Mouse (Mus musculus): ENCODE measurements at regions not wholly inside any gene's neighbourhood (a gene's known extent, or its start where the extent isn't known, plus 50 kb on each side); places are given as distances from the start of the nearest gene placed in this dataset.

DNA sequence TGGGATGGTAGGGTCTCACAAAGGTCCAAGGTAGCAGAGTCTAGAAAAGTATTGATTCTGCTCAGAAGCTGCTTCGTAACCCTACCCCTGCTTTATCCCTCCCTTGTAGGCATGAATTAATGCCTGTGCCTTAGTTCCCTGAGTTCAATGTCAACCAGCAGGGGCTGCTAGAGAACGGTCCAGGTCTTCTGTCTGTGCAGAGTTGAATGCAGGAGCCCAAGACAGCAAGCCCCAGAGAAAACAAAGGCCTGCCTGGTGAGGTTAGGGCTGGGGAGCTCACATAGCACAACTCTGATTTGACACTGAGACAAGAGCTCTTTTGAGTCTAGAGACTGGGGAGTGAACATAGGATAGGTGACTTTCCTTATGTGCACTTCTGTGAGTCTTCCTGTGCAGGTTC is 56.6 kb downstream of the Olig3 start:
- peak; percentile 9 for DNase-seq

DNA sequence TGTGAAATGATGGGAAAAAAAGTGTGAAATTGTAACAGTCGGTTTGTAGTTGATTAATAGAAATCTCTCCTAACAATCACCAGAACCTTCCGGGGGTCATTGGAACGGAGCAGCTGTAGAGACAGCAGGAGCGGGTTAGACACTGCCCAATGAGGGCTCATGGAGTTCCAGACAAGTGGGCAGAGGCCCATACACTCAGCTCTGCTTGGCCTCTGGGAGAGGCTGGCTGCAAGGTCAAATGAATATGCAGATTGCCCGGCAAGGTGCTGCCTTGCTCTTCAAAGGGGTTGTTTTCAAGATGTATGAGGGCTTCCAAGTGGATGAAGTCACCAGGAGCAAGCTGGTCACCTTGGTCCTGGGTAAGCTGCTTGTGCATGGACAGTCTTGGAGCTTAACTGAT is 57.6 kb downstream of the Olig3 start:
- DNase-seq = no peak

DNA sequence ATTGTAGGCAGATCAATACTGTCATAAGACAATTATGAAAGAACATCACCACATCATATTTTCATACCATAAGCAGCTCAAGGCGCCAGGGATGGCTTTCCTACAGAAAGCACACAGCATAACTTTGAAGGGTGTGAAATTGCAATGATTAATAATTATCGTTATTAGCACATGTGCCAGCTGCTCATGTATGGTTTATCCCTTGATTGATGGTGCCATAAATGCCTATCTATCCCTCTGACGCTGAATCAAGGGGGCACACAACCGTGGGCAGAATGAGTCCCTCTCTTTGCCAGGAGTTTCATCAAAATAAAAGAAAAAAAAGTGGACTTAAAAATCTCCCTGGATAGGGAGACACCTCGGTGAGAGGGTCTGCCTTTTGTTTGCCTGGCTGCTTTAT is 58.5 kb downstream of the Olig3 start:
- DNase-seq = no peak

DNA sequence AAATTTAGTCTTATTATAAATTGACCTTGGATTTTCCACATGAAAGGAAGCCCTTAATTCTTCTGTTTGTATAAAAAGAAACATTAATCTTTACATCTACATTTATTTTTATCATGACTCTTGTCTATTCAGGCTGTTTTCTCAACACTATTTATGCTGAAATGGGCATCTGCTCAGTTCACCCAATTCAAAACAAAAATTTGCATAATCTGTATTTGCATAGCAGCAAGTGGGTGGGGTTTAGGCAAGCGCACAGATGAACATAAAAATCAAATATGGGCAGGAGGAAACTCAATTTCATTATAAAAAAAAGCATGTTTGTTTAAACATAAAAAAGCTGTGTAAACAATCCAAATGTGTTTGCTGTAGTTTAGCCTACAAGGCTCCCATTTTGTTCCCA is 67.7 kb downstream of the Olig3 start:
- no peak for DNase-seq

DNA sequence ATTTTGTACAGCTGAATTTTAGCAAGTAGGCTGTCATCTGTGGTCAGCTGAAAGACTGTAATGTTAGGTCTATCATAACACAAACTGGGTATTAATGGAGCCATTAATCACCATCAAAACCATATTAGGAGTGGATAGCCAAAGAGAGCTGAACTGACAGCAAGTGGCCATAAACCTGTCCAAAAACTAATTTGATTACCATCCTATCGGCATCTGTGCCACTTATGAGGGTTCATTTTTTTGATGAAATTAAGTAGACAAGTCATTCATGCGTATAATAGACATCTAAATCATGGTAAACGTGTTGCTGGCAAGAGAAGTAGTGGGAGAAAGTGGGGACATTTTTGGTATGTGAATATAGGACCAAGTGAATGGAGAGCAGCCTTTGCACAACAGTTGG is 68.6 kb downstream of the Olig3 start:
- DNase-seq = no peak

DNA sequence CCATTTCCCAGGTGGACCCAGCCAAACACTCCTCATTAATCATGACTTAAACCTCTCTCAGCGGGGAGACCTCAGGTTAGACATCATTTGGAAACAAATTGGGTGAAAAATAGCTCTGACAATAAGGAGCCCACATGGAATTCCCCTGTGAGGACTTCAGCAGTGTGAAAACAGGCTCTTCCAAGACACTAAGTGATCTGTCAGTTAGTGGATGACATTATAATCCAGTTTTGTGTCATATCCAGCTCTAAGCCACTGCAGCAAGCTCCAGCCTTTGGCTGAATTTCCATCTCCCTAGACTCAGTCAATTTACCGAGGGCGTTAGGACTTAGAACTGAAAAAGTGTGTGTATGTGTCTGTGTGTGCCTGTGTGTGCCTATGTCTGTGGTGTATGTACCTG is 70.5 kb downstream of the Olig3 start:
- no peak for DNase-seq

DNA sequence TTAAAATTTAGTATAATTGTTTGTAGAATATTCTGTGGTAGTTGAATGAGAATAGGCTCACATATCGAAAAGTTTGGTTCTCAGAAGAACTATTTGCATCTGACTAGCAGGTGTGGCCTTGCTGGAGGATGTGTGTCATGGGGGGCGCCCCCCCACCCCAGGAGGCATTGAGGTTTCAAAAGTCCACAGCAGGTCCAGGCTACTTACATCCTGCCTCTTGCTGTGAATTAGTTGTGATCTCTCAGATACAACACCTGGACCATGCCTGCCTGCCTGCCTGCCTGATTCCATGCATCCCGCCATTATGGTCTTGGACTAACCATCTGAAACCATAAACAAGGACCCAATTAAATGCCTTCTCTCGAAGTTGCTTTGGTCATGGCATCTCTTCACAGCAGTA is 76.2 kb downstream of the Olig3 start:
- DNase-seq = no peak

DNA sequence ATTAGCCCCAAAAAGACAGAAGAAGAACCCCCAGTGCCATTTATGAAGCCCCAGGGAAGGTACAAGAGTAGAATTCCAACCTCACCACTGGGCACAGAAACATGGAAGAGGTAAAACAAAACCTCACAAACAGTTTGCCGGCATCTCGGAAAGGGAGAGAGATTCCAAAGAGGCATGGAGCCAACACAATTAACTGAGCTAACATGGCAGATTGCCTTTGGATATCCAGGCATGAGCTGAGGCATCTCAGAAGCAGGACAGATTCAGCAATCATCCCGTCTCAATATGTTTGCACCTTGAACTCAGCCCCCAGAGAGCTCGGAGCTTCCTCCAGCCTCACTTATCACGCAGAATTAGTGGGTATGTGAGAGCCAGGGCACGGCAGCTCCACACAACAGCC is 78.3 kb downstream of the Olig3 start:
- no peak for DNase-seq

DNA sequence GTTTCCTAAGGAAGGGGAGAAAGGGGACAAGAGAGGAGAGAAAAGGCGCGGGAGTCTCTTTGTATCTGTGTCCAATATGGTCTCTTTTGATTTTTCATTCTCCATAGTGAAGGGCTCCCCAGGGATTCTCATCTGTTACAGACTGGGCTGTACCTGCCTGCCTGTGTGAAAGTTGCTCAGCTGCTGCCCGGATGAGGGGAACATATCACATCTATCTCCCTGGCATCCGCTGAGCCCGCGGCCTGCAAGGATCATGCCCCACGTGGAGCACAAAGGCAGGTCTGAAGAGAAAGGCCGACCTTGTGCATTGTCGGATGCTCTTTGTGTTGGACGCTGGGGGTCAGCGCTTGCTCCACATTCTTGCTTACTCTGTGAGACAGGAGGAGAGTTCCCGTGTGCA is 85.5 kb downstream of the Olig3 start:
- DNase-seq = no peak

DNA sequence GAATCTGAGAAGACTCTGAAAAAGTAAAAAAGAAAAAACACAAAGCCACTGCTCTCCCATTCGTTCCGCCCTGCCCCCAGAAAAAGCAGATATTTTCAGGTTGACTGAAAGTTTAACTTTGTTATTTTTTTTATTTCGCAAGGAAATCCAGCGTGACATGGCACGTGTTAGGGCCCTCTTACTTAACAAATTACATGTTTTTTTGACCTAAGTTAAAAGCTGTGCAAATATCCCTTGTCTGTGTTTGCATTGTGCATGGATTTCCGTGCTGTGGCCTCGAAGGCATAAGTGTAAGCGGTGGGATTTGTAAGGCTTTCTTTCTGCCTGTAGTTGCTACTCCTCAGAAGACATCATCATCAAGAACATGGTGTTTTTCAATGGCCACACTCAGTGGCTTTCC is 87.2 kb downstream of the Olig3 start:
- DNase-seq = no peak

DNA sequence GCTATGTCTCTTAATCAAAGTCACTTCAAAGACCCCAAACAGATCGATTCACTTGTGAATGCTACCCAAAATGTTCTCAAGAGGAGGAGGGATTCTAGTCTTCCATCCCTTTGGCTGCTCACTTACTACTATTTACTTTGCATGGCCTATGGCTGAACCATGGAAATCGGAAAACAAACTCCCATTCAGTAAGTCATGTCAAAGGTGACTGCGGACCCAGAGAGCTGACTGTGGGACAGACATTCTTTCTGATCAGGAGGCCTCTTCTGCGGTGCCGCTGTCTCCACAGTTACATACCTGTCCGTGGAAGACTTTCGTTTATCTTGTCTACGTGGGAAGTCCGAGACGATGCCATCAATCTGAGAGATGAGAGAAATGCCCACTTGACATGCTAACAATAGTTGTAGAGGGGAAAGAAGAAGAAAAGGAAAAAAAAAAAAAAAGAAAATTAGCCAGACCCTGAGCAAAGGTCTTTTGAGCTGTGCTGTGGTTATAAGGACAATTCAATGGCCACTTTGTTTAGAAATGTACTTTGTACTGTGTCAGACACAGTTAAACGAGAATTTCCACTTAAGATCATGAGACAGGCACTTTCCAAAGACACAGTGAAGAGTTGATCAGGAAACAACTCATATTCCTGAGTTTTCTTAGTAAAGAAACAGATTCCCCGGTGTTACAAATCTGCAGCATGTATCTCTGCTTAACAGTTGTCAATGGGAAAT is 92.7 kb downstream of the Olig3 start:
- DNase-seq = no peak

DNA sequence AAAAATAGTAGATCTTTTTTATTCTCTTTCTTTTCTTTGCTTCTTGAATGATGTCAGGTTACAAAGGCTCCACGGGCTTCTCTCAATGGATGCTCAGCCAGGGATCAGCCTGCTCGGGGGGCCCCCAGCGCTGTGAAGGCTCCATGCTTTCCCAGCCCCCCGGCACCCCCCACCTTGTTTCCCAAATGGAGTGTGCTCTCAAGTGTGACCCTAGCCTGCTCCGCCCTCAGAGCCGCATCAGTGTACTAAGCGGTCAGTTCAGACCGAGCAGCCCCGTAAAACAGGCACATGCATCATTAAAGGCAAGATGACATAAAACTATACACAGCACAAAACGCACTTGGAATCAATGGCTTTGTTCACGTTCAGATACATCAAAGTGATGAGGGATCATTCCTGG is 102.7 kb downstream of the Olig3 start:
- no peak for DNase-seq

DNA sequence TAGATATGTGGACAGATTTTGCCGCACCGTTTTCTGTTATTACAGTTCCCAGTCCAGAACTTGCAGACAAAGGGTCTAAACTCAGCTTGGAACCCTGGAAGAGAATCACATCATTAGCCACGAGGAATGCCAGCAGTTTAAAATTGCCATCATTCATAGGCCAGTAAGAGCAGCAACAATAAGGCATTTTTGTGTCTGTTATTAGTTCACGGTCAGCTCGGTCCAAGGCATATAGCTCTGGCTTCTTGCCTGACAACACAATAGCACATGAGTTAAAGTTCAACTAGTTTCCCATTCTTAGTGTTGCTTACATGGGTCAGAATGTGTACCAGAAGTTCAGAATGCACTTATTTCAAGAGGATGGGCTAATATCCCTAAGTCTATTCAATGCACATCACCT is 103.4 kb downstream of the Olig3 start:
- no peak for DNase-seq

DNA sequence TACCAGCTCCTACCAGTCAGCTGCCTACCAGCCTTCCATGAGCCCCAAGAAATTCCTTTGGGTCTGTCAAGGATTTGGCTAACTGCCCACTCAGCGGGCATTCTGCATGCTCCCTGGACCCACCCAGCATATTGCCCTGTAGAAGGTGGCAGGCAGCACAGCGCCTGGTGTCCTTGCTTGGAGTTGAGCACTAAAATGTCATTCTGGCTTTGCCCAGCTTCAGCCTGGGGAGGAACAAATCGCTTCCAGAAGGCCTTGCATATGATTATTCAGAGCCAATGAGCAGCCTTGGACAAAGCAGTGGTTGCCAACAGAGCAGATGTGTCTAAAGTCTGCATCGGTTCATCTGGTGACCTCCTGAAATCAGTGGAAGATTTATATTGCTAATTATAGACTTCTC is 103.8 kb downstream of the Olig3 start:
- no peak for DNase-seq

DNA sequence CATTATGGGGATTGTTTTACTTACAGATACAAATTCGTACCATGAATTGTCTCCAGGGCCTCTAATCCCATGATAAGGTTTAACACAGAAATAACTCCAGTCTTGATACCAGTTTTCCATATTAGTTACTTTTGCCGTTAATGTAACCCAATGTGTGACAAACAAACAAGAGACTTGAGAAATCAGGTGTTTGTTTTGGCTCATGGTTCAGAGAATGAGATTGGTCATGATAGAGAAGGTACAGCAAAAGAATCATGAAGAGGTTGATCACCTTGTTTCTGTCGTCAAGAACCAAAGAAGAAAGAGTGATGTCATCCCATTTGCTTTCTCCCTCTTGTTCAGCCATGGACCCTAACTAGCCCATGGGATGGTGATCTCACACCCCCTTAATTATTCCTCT is 107.5 kb downstream of the Olig3 start:
- DNase-seq = no peak

DNA sequence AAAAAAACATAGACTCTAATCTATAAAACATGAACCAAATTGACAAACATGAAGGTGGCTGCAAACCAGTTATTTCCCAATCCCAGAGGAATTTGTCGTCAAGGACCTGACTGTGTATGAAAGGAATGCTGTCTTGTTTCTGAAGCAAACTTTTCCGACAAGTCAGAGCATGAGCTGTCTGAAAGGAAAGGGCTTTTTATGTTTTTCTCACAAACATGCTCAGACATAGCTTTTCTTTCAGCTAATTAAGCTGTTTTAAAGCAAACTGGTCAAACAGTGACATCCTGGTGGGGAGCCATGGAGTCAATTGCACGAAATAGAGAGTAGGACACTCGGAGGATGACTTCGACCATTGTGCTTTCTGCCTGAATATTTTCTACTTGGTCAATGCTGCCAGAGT is 108.2 kb downstream of the Olig3 start:
- DNase-seq = no peak

DNA sequence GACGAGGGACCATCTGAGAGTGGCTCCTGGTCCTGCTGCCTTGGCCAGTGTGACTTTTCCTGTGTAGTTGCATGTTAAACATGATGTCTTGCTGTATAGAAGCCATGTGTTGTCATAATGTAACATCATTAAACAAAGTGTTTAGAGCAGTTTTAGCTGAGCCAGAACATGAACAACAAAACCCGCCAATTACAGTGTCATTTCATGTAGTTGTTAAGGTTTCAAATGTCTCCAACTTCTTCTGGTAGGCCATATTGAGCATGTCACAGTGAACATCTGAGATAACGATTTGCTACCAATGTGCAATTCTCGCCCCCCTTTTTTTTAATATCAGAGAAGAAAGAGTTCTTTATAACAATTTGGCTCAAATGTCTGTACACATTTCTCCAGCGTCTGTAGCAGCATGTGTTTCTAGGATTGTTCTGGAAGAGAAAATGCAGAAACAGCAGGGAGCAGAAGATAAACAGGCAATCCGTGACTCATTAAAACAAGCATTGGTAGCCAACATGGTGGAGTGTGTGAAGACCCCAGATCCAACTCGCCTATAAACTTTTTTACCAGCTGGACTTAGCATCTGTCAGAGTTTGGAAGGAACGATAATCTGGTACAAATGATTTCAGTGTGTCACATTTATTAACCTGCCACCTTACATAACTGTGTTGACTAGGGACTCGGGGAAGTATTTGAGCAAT is 115.2 kb downstream of the Olig3 start:
- DNase-seq = no peak

DNA sequence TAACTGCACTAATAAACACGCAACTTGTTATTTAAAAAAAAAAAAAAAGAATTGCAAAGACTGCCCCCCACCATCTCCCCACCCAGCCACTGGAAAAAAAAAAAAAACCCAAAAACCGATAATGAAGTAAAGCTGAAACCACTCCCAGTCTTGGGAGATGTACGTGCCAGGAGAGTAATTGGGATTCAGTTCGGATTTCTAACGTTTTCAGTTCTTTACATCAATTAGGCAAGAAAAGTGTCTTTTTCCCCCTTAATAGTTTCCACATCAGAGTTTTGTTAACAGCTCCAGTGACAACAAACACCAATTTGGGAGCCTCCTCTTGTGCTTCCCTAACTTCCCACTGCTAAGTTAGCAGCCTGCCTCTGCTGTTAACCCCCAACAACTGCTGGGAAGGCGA is 115.7 kb downstream of the Olig3 start:
- DNase-seq = no peak

DNA sequence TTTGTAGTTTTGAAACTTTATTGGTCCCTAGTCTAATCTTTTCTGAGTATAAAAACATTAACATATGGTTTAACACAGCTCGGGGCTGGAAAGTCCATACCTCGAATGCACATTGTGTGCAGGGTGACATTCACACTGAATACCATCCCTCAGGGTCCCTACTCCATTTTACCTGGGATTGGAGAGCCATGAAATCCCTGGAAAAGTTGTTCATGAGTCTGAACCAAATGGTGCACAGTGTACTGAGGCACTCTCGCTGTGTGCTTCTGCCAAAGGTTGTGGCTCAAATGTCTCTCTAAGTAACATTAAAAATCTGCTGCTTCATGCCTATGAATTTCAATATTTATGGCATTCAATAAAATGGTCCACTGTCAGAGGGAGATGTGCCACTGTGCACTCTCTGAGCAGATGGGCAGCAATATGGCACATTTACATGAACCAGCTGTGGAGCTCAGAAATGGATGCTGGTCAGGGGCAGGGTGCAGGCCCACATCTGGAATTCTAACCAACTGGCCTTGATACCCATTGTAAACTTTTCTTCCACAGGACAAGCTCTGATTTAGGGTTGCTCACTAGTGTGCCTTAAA is 116.7 kb downstream of the Olig3 start:
- no peak for DNase-seq

DNA sequence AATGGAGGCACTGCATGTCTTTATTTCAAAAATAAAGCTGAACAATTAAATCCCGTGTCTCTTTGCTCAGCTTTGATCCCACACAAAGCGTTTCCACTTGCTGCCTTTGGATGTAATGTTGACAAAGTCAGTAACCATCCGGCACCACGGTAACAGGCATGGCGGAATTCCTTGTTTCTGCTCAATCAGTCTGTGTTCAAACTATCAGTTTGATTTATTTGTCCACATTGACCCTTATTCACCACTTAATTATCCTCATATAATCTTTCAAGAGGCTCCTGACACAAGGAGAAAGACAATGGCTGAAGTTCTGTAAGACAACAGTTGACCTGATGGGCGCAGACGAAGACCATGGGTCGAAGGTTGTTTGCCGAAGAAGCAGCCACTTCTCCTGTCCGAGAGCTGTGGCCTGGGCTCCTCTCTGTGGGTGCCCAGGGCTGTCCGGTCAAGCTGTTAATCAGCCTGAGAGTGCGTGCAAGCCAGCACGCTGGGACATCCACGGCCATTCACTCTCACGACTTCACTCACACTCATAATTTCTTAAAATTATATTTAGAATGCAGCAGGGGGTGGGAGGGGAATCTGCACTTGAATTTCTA is 106.1 kb upstream of the Ifngr1 start:
- DNase-seq = no peak

DNA sequence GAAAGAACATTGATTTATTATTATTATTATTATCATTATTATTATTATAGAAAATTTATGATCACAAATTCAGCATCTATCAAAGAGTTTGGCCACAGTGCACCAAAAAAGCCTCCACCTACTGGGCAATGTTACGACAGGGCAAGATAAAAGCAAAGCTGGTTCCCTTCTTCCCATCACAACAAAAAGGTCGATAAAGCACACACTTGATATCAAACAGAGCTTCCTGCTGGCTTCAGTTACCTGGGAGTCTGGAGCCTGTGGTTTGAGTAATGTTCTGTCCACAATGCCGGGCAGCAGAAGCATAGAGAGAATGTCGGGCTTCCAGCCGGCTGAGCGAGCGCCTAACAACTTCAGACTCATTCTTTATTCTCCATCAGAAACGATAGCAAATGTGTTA is 101.2 kb upstream of the Ifngr1 start:
- no peak for DNase-seq

DNA sequence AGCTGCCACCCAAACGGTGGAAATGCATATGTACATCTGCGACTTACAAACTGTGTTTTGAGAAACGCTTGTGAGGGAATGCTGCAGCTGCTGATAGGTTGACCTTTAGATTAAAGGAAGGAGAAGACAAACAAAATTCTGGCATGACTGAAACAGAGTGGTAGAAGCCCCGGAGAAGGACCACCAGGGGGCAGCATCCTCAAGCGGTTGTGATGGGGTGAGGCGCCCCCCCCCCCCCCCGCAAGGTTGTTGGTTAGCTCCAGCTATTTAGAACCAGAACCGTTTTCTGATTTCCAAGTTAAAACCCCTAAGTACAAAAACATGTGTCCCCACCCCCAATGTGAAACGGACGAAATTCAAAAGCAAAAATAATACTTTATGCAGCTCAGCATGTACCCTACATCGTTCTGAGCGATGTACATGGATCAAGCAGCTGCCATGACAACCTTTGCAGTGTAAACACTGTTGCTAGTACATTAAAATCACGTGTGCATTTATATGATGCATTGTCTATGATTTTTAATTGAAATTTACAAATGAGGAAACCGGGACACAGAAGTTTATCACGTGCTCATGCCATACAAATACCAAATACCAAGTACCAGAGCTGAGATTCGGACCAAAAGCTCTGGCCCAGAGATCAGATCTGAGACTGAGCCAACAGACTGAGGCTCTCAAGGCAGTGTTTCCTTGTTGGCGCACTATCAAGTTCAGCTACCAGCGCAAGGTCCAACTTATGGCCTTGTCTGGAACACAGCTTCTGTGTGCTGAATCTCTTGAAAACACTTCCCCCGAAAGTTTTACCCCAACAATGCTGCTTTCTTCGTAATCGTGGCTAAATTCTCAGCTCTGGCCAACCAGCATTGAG is 100.0 kb upstream of the Ifngr1 start:
- DNase-seq = peak; percentile 83

Measured in heart, postnatal 4 days (tissue).